12 mouse cellular contexts compared by ENCODE assay signal in genomic region chr1:87486386-87486785, GRCm38 (mm10). TPM values are rescaled to one million over a fixed set of nuclear protein-coding genes. Genes with fewer than 3 reads are reported as not detected.
DNase-seq lines count a peak whose midpoint lies in the region; ATAC-seq and TF ChIP-seq lines count a peak whose summit lies in the region.
"Had no signal": no experiment of that assay in that cellular context is flagged by ENCODE, and none has a peak within 500 bp of the region (broad histone marks: within the 10 kb centered on the region; RNA-seq: fewer than 3 reads in every experiment).

No protein-coding gene starts in this region.

- H3K27ac ChIP-seq in olfactory bulb, adult 2 months (ENCODE audit: insufficient read depth, low read depth, low read length): peak overlapping the region; percentile 12; the same call in 1 of the 2 replicates
- no peak overlapping the region for H3K27ac ChIP-seq in forebrain, embryonic 16.5 days (ENCODE audit: low read length)
- H3K27ac ChIP-seq: hindbrain, postnatal 0 days had no signal

- TF ChIP-seq CTCF in olfactory bulb, adult 2 months (IDR thresholded peaks at IDR 0.05; ENCODE audit: insufficient read depth, low read depth, low read length): no peak

- DNase-seq in frontal cortex, adult 2 months (ENCODE audit: extremely low spot score in 1 of 2, low spot score in 1 of 2): peak; percentile 70 to 88
- DNase-seq in frontal cortex, postnatal 25 days (ENCODE audit: low spot score in 2 of 2): no peak
- DNase-seq in Muller cell, postnatal 12 days (ENCODE audit: inconsistent ontology term): peak; percentile 74
- peak; percentile 65 to 81 for DNase-seq in frontal cortex, postnatal 36 days (ENCODE audit: low spot score in 2 of 2)
- no peak for DNase-seq in kidney, adult 11 months
- no peak for DNase-seq in urinary bladder, adult 18-20 months (ENCODE audit: low spot score in 2 of 2)
- DNase-seq: lung, postnatal 10 days had no signal

- H3K36me3 ChIP-seq in forebrain, embryonic 16.5 days (ENCODE audit: control insufficient read depth, insufficient read depth): no peaks in the 10 kb centered on the region

- no peak overlapping the region for H3K4me3 ChIP-seq in olfactory bulb, adult 2 months (ENCODE audit: insufficient read depth, low read depth, low read length)
- H3K4me3 ChIP-seq in forebrain, embryonic 16.5 days (replicated peaks; ENCODE audit: low read length): no peak overlapping the region

- no peaks in the 10 kb centered on the region for H3K27me3 ChIP-seq in forebrain, embryonic 16.5 days (replicated peaks; ENCODE audit: control insufficient read depth, insufficient read depth, low read length)

- no peak overlapping the region for H3K4me2 ChIP-seq in forebrain, embryonic 16.5 days (ENCODE audit: low read length)

- peaks cover 11% of the 10 kb centered on the region for H3K4me1 ChIP-seq in olfactory bulb, adult 2 months (ENCODE audit: control insufficient read depth, insufficient read depth, low read length)
- H3K4me1 ChIP-seq in forebrain, embryonic 16.5 days (replicated peaks; ENCODE audit: control insufficient read depth, insufficient read depth, low read length): no peaks in the 10 kb centered on the region

- no peak for ATAC-seq in forebrain, embryonic 16.5 days
- ATAC-seq: activated CD4-positive, CD25-positive, alpha-beta regulatory T cell, adult 4 months; hindbrain, postnatal 0 days had no signal

- 37% methylated on average over 6 of the region's 6 CpGs for WGBS in olfactory bulb, adult 2 months
- 71% methylated on average over 6 of the region's 6 CpGs for WGBS in forebrain, embryonic 16.5 days

- no peak for TF ChIP-seq POLR2A in olfactory bulb, adult 2 months (IDR thresholded peaks at IDR 0.05; ENCODE audit: insufficient read depth, low read depth, low read length)

- no peak overlapping the region for H3K9ac ChIP-seq in forebrain, embryonic 16.5 days (replicated peaks; ENCODE audit: low read depth, low read length)

- H3K9me3 ChIP-seq in forebrain, embryonic 16.5 days (ENCODE audit: control insufficient read depth, low read length): no peaks in the 10 kb centered on the region

RNA-seq across cellular contexts. Expression of gene Snorc, which starts 16.3 kb away (rescaled TPM):
- polyA plus RNA-seq in frontal cortex, adult 2 months (2012; rRNA removed): 0.52 and 0.90 TPM in 2 replicates
- not detected in 2 replicates for polyA plus RNA-seq in olfactory bulb, adult 2 months (2012; ENCODE audit: insufficient read depth, insufficient read length, low replicate concordance, missing spikeins)
- not detected in 2 replicates for polyA plus RNA-seq in forebrain, embryonic 16.5 days (2015; fragmentation: Nextera tagmentation; extraction: Ambion mirVana)
- polyA plus RNA-seq: activated CD4-positive, CD25-positive, alpha-beta regulatory T cell, adult 4 months; spleen, adult 2 months had no signal

RNA-seq across cellular contexts. Expression of gene Neu2, which starts 23.3 kb away (rescaled TPM):
- 7.0 and 8.8 TPM in 2 replicates for polyA plus RNA-seq in frontal cortex, adult 2 months (2012; rRNA removed)
- not detected in 2 replicates for polyA plus RNA-seq in olfactory bulb, adult 2 months (2012; ENCODE audit: insufficient read depth, insufficient read length, low replicate concordance, missing spikeins)
- polyA plus RNA-seq in forebrain, embryonic 16.5 days (2015; fragmentation: Nextera tagmentation; extraction: Ambion mirVana): 0.20 and 0.56 TPM in 2 replicates
- polyA plus RNA-seq: activated CD4-positive, CD25-positive, alpha-beta regulatory T cell, adult 4 months had no signal

Comparison
In these comparisons a context has a peak if more than half of its experiments do, and no peak if none do; other contexts are left out.
1. DNase-seq: peak in frontal cortex, adult 2 months (2 of 2), Muller cell, postnatal 12 days (single experiment) and frontal cortex, postnatal 36 days (2 of 2); none in frontal cortex, postnatal 25 days (0 of 2), kidney, adult 11 months (single experiment) and urinary bladder, adult 18-20 months (0 of 2).